Mouse (Mus musculus): ENCODE results near the gene Gm5169. TPM values are rescaled to one million over a fixed set of nuclear protein-coding genes. Genes with fewer than 3 reads are reported as not detected.
"Not testable (repeated sequence)": the region's sequence is repeated elsewhere in the genome, so short reads cannot be mapped to it uniquely, and the experiment has no call there.

The Gm5169 gene
- polyA plus RNA-seq (2011; ENCODE audit: insufficient read depth, insufficient read length, low read depth, missing spikeins), result not detected in 2 replicates

DNA sequence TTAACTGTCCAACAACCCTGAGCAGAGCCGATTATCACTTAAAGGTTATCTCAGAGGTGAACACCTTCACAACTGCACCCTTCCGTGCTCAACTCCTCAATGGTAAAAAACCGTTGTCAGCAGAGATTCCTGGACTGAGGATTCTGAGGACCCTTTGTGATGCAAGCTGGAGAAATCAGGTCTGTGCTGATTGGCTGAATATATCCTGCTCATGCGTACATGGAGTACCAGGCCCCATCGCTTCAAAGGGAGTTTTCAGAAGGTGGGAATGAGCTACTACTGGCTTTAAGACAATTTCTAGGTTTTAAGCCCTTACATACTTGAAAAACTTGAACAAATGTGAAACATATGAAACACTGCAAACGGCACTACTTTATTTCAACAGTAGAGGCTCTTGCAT, at the start of gene Gm5169:
Gm5169 (minus strand) TSS at position 101 of the 400 bp plus-strand sequence.
- H3K9ac ChIP-seq (ENCODE audit: low read depth, poor library complexity, severe bottlenecking); H3K4me3 ChIP-seq (ENCODE audit: low read depth, low read length); H3K36me3 ChIP-seq (ENCODE audit: control insufficient read depth, insufficient read depth, low read length, poor library complexity, severe bottlenecking); H3K27ac ChIP-seq (ENCODE audit: insufficient read depth, low read length); H3K27me3 ChIP-seq (ENCODE audit: control insufficient read depth, insufficient read depth, low read length, poor library complexity, severe bottlenecking); H3K4me1 ChIP-seq (ENCODE audit: control insufficient read depth, insufficient read depth, low read length); H3K9me3 ChIP-seq (replicated peaks; ENCODE audit: control insufficient read depth, insufficient read depth, low read length, poor library complexity, severe bottlenecking): not testable (repeated sequence)

- H3K27me3 ChIP-seq (ENCODE audit: control insufficient read depth, insufficient read depth, low read length, poor library complexity, severe bottlenecking); H3K4me3 ChIP-seq (ENCODE audit: low read depth, low read length); H3K27ac ChIP-seq (ENCODE audit: insufficient read depth, low read length); H3K4me1 ChIP-seq (ENCODE audit: control insufficient read depth, insufficient read depth, low read length); H3K36me3 ChIP-seq (ENCODE audit: control insufficient read depth, insufficient read depth, low read length, poor library complexity, severe bottlenecking); H3K9ac ChIP-seq (ENCODE audit: low read depth, poor library complexity, severe bottlenecking); H3K9me3 ChIP-seq (replicated peaks; ENCODE audit: control insufficient read depth, insufficient read depth, low read length, poor library complexity, severe bottlenecking): not testable (repeated sequence)
Observed at GRCm38 (mm10) chrX:25347424-25347823, 46.2 kb upstream of the Gm5169 start.
